Mouse (Mus musculus) liver, embryonic 16.5 days (tissue): ENCODE measurements at regions not wholly inside any gene's neighbourhood (a gene's known extent, or its start where the extent isn't known, plus 50 kb on each side); places are given as distances from the start of the nearest gene placed in this dataset.

ENCODE experiments used
- ATAC-seq: fragments of 200-750 bp; cut with Nextera tagmentation; 2 replicates; pipeline ENCODE4 v1.8.0; 2017; ENCODE audit warnings: low read depth, mild to moderate bottlenecking, moderate number of reproducible peaks, moderate library complexity
- H3K27ac ChIP-seq: fragments of 300-500 bp; sonication (generic); 2 replicates; pipeline ENCODE4 v1.5.1; 2014; ENCODE audit warnings: mild to moderate bottlenecking, low read length
- H3K27me3 ChIP-seq: fragments of 300-500 bp; sonication (generic); 2 replicates; pipeline ENCODE4 v1.6.1; 2014; ENCODE audit warnings: low read depth, low read length, mixed read lengths; ENCODE audit not compliant: control insufficient read depth, insufficient read depth
- H3K36me3 ChIP-seq: fragments of 300-500 bp; sonication (generic); 2 replicates; pipeline ENCODE4 v1.6.1; 2014; ENCODE audit warnings: mild to moderate bottlenecking; ENCODE audit not compliant: control insufficient read depth, insufficient read depth
- H3K4me1 ChIP-seq: fragments of 300-500 bp; sonication (generic); 2 replicates; pipeline ENCODE4 v1.6.1; 2014; ENCODE audit warnings: low read depth, low read length, mixed read lengths; ENCODE audit not compliant: control insufficient read depth
- H3K4me2 ChIP-seq: fragments of 300-500 bp; sonication (generic); 2 replicates; pipeline ENCODE4 v1.6.1; 2014; ENCODE audit warnings: low read depth, low read length, mixed read lengths
- H3K4me3 ChIP-seq: fragments of 300-500 bp; sonication (generic); 2 replicates; pipeline ENCODE4 v1.5.1; 2014; ENCODE audit warnings: low read depth, mild to moderate bottlenecking, low read length
- H3K9ac ChIP-seq: fragments of 300-500 bp; sonication (generic); 2 replicates; pipeline ENCODE4 v1.6.1; 2014; ENCODE audit warnings: low read depth, low read length
- H3K9me3 ChIP-seq: fragments of 300-500 bp; sonication (generic); replicated peaks from 2 replicates; pipeline ENCODE4 v1.6.1; 2016; ENCODE audit warnings: low read length; ENCODE audit not compliant: control insufficient read depth
- WGBS: fragments of 180-500 bp; shearing (Covaris S2); extraction: QIAGEN DNeasy Blood & Tissue Kit; methylation state at CpG from one replicate; pipeline ENCODE4 v1.1.7; 2014; ENCODE audit not compliant: insufficient replicate concordance; 5-methylcytosine and 5-hydroxymethylcytosine counted together

GRCm38 (mm10) chrX:57656035-57656434 lies 152.5 kb upstream of the Gpr101 start:
- no peak for ATAC-seq
- Histone ChIP-seq H3K4me2 (no peak overlapping the region), H3K36me3 (no peaks in the 10 kb centered on the region), H3K27me3 (no peaks in the 10 kb centered on the region), H3K4me1 (no peaks in the 10 kb centered on the region), H3K27ac (no peak overlapping the region), H3K9me3 (no peaks in the 10 kb centered on the region), H3K9ac (no peak overlapping the region), H3K4me3 (no peak overlapping the region)
- WGBS: 44% methylated on average over 2 of the region's 2 CpGs

- Histone ChIP-seq H3K27me3 (no peaks in the 10 kb centered on the region), H3K36me3 (no peaks in the 10 kb centered on the region), H3K4me1 (no peaks in the 10 kb centered on the region), H3K9me3 (no peaks in the 10 kb centered on the region), H3K9ac (no peak overlapping the region), H3K4me2 (no peak overlapping the region), H3K27ac (no peak overlapping the region), H3K4me3 (no peak overlapping the region)
- 37% methylated on average over 3 of the region's 3 CpGs for WGBS
- ATAC-seq: no peak
Observed at GRCm38 (mm10) chrX:57655483-57655882, 151.9 kb upstream of the Gpr101 start.
